Mouse (Mus musculus) kidney, embryonic 15.5 days (tissue): ENCODE data around the gene Serpina3g. TPM values are rescaled to one million over a fixed set of nuclear protein-coding genes. Genes with fewer than 3 reads are reported as not detected.
"Not testable (repeated sequence)": the region's sequence is repeated elsewhere in the genome, so short reads cannot be mapped to it uniquely, and the experiment has no call there.

Source experiments
- ATAC-seq: fragments of 200-750 bp; cut with Nextera tagmentation; replicated peaks from 2 replicates; pipeline ENCODE4 v1.8.0; 2017; ENCODE audit warnings: moderate TSS enrichment; ENCODE audit not compliant: low FRiP score
- H3K27ac ChIP-seq: fragments of 300-500 bp; sonication (generic); 2 replicates; pipeline ENCODE4 v1.5.1; 2015; ENCODE audit warnings: mild to moderate bottlenecking, inconsistent platforms
- H3K27me3 ChIP-seq: fragments of 300-500 bp; sonication (generic); 2 replicates; pipeline ENCODE4 v1.6.1; 2015; ENCODE audit warnings: inconsistent platforms
- H3K36me3 ChIP-seq: fragments of 300-500 bp; sonication (generic); 2 replicates; pipeline ENCODE4 v1.6.1; 2015; ENCODE audit warnings: inconsistent platforms
- H3K4me1 ChIP-seq: fragments of 300-500 bp; sonication (generic); 2 replicates; pipeline ENCODE4 v1.6.1; 2015; ENCODE audit warnings: inconsistent platforms
- H3K4me2 ChIP-seq: fragments of 300-500 bp; sonication (generic); 2 replicates; pipeline ENCODE4 v1.6.1; 2015; ENCODE audit warnings: moderate library complexity, mild to moderate bottlenecking, inconsistent platforms
- H3K4me3 ChIP-seq: fragments of 300-500 bp; sonication (generic); replicated peaks from 2 replicates; pipeline ENCODE4 v1.5.1; 2015; ENCODE audit warnings: mild to moderate bottlenecking, inconsistent platforms
- H3K9ac ChIP-seq: fragments of 300-500 bp; sonication (generic); 2 replicates; pipeline ENCODE4 v1.6.1; 2015; ENCODE audit warnings: mild to moderate bottlenecking, inconsistent platforms
- H3K9me3 ChIP-seq: fragments of 300-500 bp; sonication (generic); replicated peaks from 2 replicates; pipeline ENCODE4 v1.6.1; 2016; ENCODE audit warnings: inconsistent platforms
- WGBS: fragments of 180-500 bp; shearing (Covaris S2); methylation state at CpG from one replicate; pipeline ENCODE4 v1.1.7; 2015; ENCODE audit warnings: mixed read lengths; 5-methylcytosine and 5-hydroxymethylcytosine counted together
- polyA plus RNA-seq: library from polyadenylated mRNA; unstranded; fragments of >200 nt; fragmentation: Nextera tagmentation; extraction: Ambion mirVana; gene quantifications from 2 replicates; pipeline ENCODE4 v1.2.1, GENCODE M21; 2015

The Serpina3g gene
- polyA plus RNA-seq, 1 experiment from 2014 or later, result 8.5 TPM

DNA sequence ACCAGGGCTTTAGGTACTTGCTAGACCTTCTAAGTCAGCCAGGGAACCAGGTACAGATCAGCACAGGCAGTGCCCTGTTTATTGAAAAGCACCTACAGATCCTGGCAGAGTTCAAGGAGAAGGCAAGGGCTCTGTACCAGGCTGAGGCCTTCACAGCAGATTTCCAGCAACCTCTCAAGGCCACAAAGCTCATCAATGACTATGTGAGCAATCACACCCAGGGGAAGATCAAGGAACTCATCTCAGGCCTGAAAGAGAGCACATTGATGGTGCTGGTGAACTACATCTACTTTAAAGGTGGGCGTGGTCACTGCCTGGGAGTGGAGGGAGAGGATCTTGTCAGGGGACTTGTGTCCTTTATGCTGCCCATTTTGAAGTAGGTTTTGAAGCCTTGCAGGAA is 2.0 kb downstream of the Serpina3g start:
- H3K9ac ChIP-seq, H3K9me3 ChIP-seq, H3K27ac ChIP-seq, H3K27me3 ChIP-seq, H3K4me1 ChIP-seq, H3K36me3 ChIP-seq, H3K4me3 ChIP-seq, H3K4me2 ChIP-seq, ATAC-seq: not testable (repeated sequence)
- 90% methylated on average over 1 of the region's 1 CpGs for WGBS

GRCm38 (mm10) chr12:104243307-104243706 is 7.3 kb downstream of the Serpina3g start:
- H3K36me3 ChIP-seq, result no peaks in the 10 kb centered on the region
- no peak overlapping the region for H3K9ac ChIP-seq
- H3K4me2 ChIP-seq, result no peak overlapping the region
- H3K9me3 ChIP-seq, result no peaks in the 10 kb centered on the region
- ATAC-seq, result no peak
- H3K4me3 ChIP-seq, result no peak overlapping the region
- no peaks in the 10 kb centered on the region; the same call in 1 of the 2 replicates for H3K4me1 ChIP-seq
- no peaks in the 10 kb centered on the region for H3K27me3 ChIP-seq
- H3K27ac ChIP-seq, result no peak overlapping the region

DNA sequence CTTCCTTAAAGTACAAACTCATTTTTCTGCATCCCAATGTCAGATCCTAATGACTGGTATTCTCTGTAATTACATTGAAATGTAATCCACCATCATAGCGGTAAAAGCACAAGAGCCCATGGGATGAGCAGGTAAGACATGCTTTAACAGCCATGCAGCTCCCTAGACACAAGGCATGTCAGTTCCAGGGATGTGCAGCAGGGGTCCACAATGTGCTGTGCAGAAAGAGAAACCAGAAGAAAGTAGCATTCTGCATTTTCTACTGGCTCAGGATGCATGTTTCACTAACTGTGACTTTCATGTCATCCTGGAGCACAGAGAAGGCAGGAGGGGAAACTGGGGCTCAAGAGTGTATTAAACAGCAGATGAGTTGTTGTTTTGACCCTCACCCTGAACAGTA is 9.0 kb downstream of the Serpina3g start:
- WGBS, result 89% methylated on average over 1 of the region's 1 CpGs
- ATAC-seq, result no peak

DNA sequence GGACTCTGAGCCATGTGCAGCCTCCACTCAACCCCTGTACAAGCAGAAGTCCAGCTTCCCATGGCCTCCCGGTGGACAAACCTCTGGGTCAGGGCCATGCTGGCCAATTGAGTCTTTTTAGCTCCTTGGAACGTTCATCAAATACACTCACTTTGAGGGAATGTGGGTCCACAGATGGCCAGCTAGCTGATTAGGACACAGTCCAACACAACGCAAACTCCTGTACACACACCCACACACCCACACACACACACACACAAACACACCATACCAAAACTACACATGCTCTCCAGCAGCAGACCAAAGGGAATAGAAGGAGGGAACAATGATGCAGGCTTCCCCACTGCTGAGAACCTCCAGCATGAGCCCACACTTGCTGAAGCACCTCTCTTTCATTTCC is 9.6 kb downstream of the Serpina3g start:
- no peak for ATAC-seq
- Histone ChIP-seq H3K4me2 (no peak overlapping the region), H3K27me3 (no peaks in the 10 kb centered on the region), H3K27ac (no peak overlapping the region), H3K9ac (no peak overlapping the region), H3K4me1 (no peaks in the 10 kb centered on the region; the same call in 1 of the 2 replicates), H3K9me3 (no peaks in the 10 kb centered on the region), H3K4me3 (no peak overlapping the region), H3K36me3 (no peaks in the 10 kb centered on the region)
- 57% methylated on average over 3 of the region's 3 CpGs for WGBS

More for the DNA sequence above, 9.0 kb downstream of the Serpina3g start:
- H3K4me1 ChIP-seq, result no peaks in the 10 kb centered on the region; the same call in 1 of the 2 replicates
- no peak overlapping the region for H3K9ac ChIP-seq
- no peaks in the 10 kb centered on the region for H3K27me3 ChIP-seq
- no peak overlapping the region for H3K27ac ChIP-seq
- H3K4me2 ChIP-seq, result no peak overlapping the region
- H3K4me3 ChIP-seq, result no peak overlapping the region
- no peaks in the 10 kb centered on the region for H3K36me3 ChIP-seq
- H3K9me3 ChIP-seq, result no peaks in the 10 kb centered on the region

- no peak overlapping the region for H3K9ac ChIP-seq
- no peak overlapping the region for H3K4me2 ChIP-seq
- H3K27me3 ChIP-seq, result no peaks in the 10 kb centered on the region
- H3K4me3 ChIP-seq, result no peak overlapping the region
- no peaks in the 10 kb centered on the region for H3K36me3 ChIP-seq
- no peak overlapping the region for H3K27ac ChIP-seq
- H3K4me1 ChIP-seq, result no peaks in the 10 kb centered on the region; the same call in 1 of the 2 replicates
- ATAC-seq, result no peak; the same call in 1 of the 2 replicates
- H3K9me3 ChIP-seq, result no peaks in the 10 kb centered on the region
Observed at GRCm38 (mm10) chr12:104247553-104248002, 11.5 kb downstream of the Serpina3g start.

DNA sequence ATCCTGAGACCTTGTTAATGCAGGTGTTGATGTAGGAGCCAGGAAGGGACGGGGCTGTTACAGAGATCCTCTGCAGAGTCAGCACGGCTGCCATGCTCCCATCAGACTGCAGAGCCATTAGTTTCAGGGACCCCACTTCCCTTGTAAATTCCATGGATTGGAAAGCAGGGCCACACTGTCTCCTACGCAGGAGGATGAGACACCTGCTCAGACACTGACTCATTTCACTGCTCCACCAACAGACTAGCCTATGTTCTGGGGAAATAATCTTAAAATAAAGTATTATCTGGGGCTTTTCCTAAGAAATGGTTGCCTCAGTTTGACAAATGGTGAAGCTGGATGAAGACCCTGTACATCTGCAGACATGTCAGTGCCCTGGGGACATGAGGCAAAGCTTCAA is 12.2 kb downstream of the Serpina3g start:
- H3K4me1 ChIP-seq, result no peaks in the 10 kb centered on the region; the same call in 1 of the 2 replicates
- H3K27me3 ChIP-seq, result no peaks in the 10 kb centered on the region
- WGBS, result 63% methylated on average over 3 of the region's 3 CpGs
- no peaks in the 10 kb centered on the region for H3K9me3 ChIP-seq
- H3K9ac ChIP-seq, result no peak overlapping the region
- no peaks in the 10 kb centered on the region for H3K36me3 ChIP-seq
- no peak overlapping the region for H3K4me2 ChIP-seq
- ATAC-seq, result no peak
- no peak overlapping the region for H3K4me3 ChIP-seq
- no peak overlapping the region for H3K27ac ChIP-seq

DNA sequence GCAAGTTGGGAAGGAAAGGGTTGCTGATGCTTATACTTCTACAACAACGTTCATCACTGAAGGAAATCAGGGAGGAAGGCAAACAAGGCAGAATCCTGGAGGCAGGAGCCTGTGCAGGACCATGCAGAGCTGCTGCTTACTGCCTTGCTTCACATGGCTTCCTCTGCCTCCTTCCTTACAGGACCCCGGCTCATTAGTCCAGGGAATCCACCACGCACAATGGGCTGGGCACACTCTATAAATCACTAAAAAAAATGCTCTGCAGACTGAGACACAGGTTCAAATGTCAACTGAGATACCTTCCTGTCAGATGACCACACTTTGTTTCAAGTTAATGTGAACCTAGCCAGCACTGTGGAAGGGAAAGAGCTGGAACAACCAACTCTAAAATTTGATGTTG is 25.0 kb downstream of the Serpina3g start:
- H3K9ac ChIP-seq, result no peak overlapping the region
- H3K4me3 ChIP-seq, result no peak overlapping the region
- no peaks in the 10 kb centered on the region for H3K27me3 ChIP-seq
- no peaks in the 10 kb centered on the region for H3K36me3 ChIP-seq
- H3K9me3 ChIP-seq, result no peaks in the 10 kb centered on the region
- peak; percentile 89 for ATAC-seq
- peaks cover 7% of the 10 kb centered on the region; the same call in 1 of the 2 replicates for H3K4me1 ChIP-seq
- no peak overlapping the region for H3K4me2 ChIP-seq
- 15% methylated on average over 3 of the region's 3 CpGs for WGBS
- H3K27ac ChIP-seq, result no peak overlapping the region

- no peaks in the 10 kb centered on the region for H3K27me3 ChIP-seq
Observed at GRCm38 (mm10) chr12:104262863-104263262, 26.8 kb downstream of the Serpina3g start, which contains the start of gene Serpina3i. Gene Serpina3i, plus strand, starts transcription at chr12:104263122.

DNA sequence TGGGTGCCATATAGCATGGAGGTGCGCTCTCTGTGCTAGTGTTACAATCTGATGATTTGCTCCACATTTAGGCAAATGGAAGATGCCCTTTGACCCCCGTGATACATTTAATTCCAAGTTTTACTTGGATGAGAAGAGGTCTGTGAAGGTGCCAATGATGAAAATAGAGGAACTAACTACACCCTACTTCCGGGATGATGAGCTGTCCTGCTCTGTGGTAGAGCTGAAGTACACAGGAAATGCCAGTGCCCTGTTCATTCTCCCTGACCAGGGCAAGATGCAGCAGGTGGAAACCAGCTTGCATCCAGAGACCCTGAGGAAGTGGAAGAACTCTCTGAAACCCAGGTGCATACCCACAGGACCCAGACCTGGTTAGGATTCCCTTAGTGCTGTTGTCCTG is 30.3 kb downstream of the Serpina3g start:
- H3K4me2 ChIP-seq, result no peak overlapping the region
- 82% methylated on average over 3 of the region's 3 CpGs for WGBS
- H3K9ac ChIP-seq, result no peak overlapping the region
- no peaks in the 10 kb centered on the region for H3K27me3 ChIP-seq
- H3K36me3 ChIP-seq, result no peaks in the 10 kb centered on the region
- ATAC-seq, result no peak
- peaks cover 7% of the 10 kb centered on the region; the same call in 1 of the 2 replicates for H3K4me1 ChIP-seq
- no peaks in the 10 kb centered on the region for H3K9me3 ChIP-seq
- H3K4me3 ChIP-seq, result no peak overlapping the region
- no peak overlapping the region for H3K27ac ChIP-seq

More at GRCm38 (mm10) chr12:104262863-104263262, 26.8 kb downstream of the Serpina3g start, which contains the start of gene Serpina3i:
- Histone ChIP-seq H3K36me3 (no peaks in the 10 kb centered on the region), H3K4me2 (no peak within 1 kb of the TSS), H3K9ac (no peak within 1 kb of the TSS), H3K4me1 (peaks cover 7% of the 10 kb centered on the region; the same call in 1 of the 2 replicates), H3K4me3 (no peak within 1 kb of the TSS), H3K9me3 (no peaks in the 10 kb centered on the region), H3K27ac (no peak within 1 kb of the TSS)
- no peak; the same call in 1 of the 2 replicates for ATAC-seq

DNA sequence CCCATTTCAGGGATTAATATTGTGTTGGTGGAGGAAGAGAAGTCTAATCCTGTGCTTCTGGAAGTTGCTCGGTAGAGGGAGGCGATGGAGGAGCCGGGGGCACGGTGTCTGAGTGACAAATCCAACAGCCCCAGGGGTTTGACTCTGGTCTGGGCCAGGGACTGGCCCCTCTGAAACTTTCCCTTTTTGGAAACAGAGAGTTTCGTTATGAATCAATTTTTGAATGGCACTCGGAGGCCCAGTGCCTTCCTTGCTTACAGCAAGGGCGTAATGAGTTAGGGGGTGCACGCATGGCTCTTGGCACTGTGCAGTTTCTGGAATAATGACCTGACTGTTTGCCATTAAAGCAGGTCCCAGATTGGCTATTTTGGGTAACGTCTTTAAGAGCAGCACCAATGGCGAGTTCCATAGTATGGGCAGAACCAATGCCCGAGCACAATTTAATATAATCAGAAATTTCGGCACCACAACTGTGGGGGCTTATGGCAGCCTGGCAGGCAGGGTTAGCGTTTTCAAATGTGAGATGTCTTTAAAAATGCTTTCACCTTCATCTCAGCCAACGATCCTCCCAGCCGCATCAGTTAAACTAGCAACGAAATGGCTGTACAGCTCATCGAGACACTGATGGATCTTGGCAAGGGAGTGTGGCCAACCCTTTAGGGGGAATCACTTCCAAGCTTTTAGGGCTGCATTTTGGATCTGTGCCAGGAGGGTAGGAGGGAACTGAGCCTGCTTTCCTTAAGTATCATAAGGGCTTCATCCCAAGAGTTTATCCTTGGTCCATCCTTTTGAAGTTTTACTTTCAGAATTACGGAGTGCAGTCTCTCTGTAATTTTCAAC is 42.4 kb downstream of the Serpina3g start:
- Histone ChIP-seq H3K36me3 (no peaks in the 10 kb centered on the region), H3K4me3 (no peak overlapping the region), H3K4me1 (no peaks in the 10 kb centered on the region), H3K9me3 (no peaks in the 10 kb centered on the region), H3K4me2 (no peak overlapping the region), H3K27ac (no peak overlapping the region), H3K27me3 (no peaks in the 10 kb centered on the region), H3K9ac (no peak overlapping the region)
- 84% methylated on average over 18 of the region's 18 CpGs for WGBS
- no peak for ATAC-seq

GRCm38 (mm10) chr12:104279056-104279435 is 43.0 kb downstream of the Serpina3g start:
- no peak overlapping the region for H3K4me2 ChIP-seq
- no peaks in the 10 kb centered on the region for H3K9me3 ChIP-seq
- WGBS, result 8% methylated on average over 3 of the region's 3 CpGs
- H3K4me3 ChIP-seq, result no peak overlapping the region
- H3K27ac ChIP-seq, result no peak overlapping the region
- H3K36me3 ChIP-seq, result no peaks in the 10 kb centered on the region
- no peaks in the 10 kb centered on the region for H3K27me3 ChIP-seq
- no peaks in the 10 kb centered on the region for H3K4me1 ChIP-seq
- H3K9ac ChIP-seq, result no peak overlapping the region
- ATAC-seq, result no peak

DNA sequence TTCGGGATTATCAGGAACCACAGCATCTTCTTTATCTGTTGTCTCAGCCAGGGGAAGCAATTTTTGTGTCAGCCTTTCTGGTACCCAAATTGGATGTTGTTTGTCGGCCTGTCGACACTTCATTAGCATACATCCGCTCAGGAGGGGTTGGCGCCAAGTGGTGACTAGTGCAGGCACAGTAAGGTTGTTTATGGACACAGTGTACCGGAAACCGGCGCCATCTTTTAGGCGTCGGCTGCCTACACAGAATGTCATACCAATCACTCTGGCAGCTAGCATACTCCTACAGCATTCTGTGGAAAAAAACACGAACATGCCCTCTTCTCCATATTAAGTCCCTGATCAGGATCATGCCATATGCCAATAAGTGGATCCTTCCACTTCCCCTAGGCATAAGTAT is 47.3 kb downstream of the Serpina3g start:
- ATAC-seq, result no peak
- Histone ChIP-seq H3K4me2 (no peak overlapping the region), H3K36me3 (no peaks in the 10 kb centered on the region), H3K9me3 (0 out of 2 replicates have a peak, but pooled peaks cover 5% of the 10 kb centered on the region), H3K4me3 (no peak overlapping the region), H3K27ac (no peak overlapping the region), H3K27me3 (no peaks in the 10 kb centered on the region), H3K4me1 (no peaks in the 10 kb centered on the region), H3K9ac (no peak overlapping the region)
- 93% methylated on average over 11 of the region's 11 CpGs for WGBS
